Mouse (Mus musculus): ENCODE results near the gene Ajap1. TPM values are rescaled to one million over a fixed set of nuclear protein-coding genes. Genes with fewer than 3 reads are reported as not detected.

The Ajap1 gene
- polyA plus RNA-seq, 1 experiment, result not detected

DNA sequence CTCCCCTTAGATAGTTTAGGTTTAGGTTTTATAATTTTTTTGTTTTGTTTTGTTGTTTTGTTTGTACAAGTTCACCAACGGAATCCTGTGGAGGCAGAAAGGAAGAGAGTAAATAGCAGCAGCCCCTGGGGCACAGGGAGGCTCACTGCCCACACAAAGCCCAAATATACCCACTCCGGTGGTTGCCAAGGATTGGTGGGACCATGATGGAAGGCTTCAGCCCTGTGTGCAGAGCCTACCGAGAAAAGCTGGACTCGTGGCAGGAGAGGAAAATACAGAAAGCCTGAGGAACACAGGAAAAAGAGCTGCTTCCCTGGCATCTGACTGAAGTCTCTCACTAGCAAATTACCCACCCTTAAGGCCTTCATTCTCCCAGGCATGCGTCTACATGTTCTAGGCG, 108.4 kb downstream of the Ajap1 start:
- TF ChIP-seq CTCF (IDR thresholded peaks at IDR 0.05; ENCODE audit: low read depth, low read length) (no peak), POLR2A (IDR thresholded peaks at IDR 0.05; ENCODE audit: borderline replicate concordance, low read depth, low read length) (no peak)
- no peaks in the 10 kb centered on the region for H3K4me1 ChIP-seq (ENCODE audit: control insufficient read depth, insufficient read depth, low read length)

DNA sequence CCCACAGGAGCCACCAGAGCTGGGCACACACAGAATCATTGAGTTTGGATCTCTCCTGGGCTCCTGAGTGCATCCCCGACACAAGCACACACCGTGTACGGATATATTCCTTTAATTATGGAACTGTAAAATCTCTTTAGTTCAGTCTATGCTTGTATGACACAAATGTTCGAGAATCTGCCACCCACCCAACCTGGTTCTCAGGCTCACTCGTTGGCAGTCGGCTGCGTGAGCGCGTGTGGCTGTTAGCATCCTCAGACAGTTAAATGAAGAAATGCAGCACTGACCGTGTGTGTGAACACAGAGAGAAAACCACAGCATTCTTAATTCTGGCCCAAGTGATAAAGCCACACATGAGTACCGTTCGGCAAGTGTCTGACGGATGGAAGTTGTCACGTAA, 109.5 kb downstream of the Ajap1 start:
- no peak overlapping the region for H3K27ac ChIP-seq (ENCODE audit: insufficient read depth, low read depth, low read length)
- no peaks in the 10 kb centered on the region for H3K4me1 ChIP-seq (ENCODE audit: control insufficient read depth, insufficient read depth, low read length)
- TF ChIP-seq CTCF (IDR thresholded peaks at IDR 0.05; ENCODE audit: low read depth, low read length) (no peak), POLR2A (IDR thresholded peaks at IDR 0.05; ENCODE audit: borderline replicate concordance, low read depth, low read length) (no peak)
- no peak overlapping the region for H3K4me3 ChIP-seq (ENCODE audit: insufficient read depth, low read length)

More for the DNA sequence above, 108.4 kb downstream of the Ajap1 start:
- Histone ChIP-seq H3K27ac (ENCODE audit: insufficient read depth, low read depth, low read length) (no peak overlapping the region), H3K4me3 (ENCODE audit: insufficient read depth, low read length) (no peak overlapping the region)

DNA sequence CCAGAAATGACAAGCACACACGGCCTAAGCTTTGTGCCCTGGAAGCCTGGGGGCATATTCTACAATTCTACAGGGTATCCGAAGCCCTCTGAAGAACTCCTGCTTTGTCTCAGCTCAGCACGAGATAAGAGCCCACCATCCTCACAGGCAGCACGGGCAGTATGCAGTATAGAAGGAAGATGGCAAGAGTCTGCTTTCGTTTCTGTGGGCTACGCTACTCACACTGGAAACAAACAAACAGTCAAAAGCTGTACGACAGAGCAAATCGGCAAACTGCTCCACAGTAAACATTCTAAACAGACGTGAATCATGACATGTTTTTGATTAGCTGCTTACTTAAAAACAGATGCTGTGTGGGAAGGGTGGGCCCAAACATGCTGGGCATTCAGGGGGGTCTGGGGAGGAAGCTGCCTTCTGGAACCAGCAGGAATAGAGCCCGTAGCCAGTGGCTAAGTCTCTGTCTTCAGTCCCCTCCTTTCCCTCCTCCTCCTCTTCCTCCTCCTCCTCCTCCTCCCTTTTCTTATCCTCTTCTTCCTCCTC, 113.9 kb downstream of the Ajap1 start:
- TF ChIP-seq CTCF (IDR thresholded peaks at IDR 0.05; ENCODE audit: low read depth, low read length) (no peak), POLR2A (IDR thresholded peaks at IDR 0.05; ENCODE audit: borderline replicate concordance, low read depth, low read length) (no peak)
- Histone ChIP-seq H3K4me1 (ENCODE audit: control insufficient read depth, insufficient read depth, low read length) (no peaks in the 10 kb centered on the region), H3K4me3 (ENCODE audit: insufficient read depth, low read length) (no peak overlapping the region), H3K27ac (ENCODE audit: insufficient read depth, low read depth, low read length) (no peak overlapping the region)

DNA sequence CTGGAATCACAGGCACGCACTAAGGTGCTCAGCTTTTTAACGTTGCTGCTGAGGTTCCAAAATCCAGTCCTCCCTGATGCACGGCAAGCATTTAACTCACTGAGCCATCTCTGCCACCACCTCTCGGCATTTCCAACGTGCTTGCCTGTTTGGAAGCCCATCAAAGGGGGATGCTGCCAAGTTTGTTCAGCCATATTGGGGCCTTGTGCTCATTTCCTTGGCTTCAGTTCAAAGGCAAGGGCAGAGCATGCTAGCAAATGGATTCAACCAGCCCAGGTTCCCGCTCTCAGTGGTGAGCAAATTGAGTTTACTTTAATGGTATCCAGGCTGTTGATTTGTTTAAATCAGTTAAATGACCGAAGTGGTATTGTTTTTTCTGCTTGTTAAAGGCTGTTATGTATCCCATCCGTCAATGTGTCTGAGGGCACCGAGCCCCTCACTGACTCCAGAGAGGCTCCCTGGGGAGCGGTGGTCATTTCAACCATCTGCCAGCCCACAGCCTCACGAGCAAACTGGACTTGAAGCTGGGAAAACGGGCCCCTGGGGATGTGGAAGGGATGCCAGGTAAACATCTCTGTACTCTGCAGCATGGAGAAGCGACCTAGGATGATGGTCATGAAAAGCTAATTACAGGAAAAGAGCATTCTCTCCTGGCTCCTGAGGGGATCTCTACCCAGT, 121.6 kb downstream of the Ajap1 start:
- H3K4me1 ChIP-seq (ENCODE audit: control insufficient read depth, insufficient read depth, low read length), result no peaks in the 10 kb centered on the region
- no peak for TF ChIP-seq CTCF (IDR thresholded peaks at IDR 0.05; ENCODE audit: low read depth, low read length)

DNA sequence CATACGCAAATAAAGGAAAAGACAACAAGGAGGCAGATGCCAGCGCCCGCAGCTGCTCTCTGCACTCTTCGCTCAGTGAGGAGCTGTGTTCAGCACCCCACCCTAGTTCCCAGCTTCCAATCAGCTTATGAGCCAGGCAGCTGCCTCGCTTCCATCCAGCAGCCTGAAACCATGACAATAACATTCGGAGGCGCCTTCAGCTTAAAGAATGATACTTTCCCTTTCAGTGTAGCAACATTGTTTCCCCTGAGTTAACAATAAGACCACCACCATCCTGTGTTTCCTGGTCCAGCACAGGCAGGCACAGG, 124.4 kb downstream of the Ajap1 start:
- Histone ChIP-seq H3K27ac (ENCODE audit: insufficient read depth, low read depth, low read length) (no peak overlapping the region), H3K4me1 (ENCODE audit: control insufficient read depth, insufficient read depth, low read length) (no peaks in the 10 kb centered on the region), H3K4me3 (ENCODE audit: insufficient read depth, low read length) (no peak overlapping the region)
- no peak for TF ChIP-seq POLR2A (IDR thresholded peaks at IDR 0.05; ENCODE audit: borderline replicate concordance, low read depth, low read length)
- TF ChIP-seq CTCF (IDR thresholded peaks at IDR 0.05; ENCODE audit: low read depth, low read length), result no peak

More for the DNA sequence above, 121.6 kb downstream of the Ajap1 start:
- Histone ChIP-seq H3K4me3 (ENCODE audit: insufficient read depth, low read length) (no peak overlapping the region), H3K27ac (ENCODE audit: insufficient read depth, low read depth, low read length) (no peak overlapping the region)

DNA sequence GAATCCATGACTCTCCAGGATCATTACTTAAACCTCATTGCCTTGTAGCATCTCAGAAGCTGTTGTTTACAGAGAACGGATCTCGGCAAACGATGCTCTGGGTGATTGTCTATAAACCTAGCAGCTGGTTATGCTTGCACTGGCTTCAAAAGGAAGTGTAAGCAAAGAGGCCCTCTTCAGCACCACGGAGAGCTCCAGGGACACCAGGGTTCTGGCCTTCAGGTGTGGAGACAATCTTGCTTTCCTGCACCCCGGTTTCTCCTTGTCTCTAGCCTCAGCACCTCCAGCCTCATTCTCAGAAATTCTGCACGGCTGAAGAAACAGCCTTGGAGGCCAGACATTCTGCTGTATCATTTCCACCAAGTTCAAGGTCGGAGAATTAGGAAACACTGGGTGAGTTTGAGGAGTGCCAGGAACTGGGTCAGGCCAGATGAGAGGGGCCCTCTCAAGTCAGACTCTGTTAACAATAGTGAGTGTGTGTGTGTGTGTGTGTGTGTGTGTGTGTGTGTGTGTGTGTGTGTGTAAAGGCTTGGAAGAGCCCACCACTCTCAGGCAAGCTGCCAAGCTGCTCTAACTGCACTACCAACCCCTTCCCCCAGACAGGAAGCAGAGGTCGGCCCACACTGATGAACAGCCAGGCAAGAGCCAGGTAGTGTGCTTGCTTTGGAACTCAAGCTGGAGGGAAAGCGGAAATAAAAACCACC, 124.9 kb downstream of the Ajap1 start:
- H3K4me1 ChIP-seq (ENCODE audit: control insufficient read depth, insufficient read depth, low read length), result no peaks in the 10 kb centered on the region
- no peak overlapping the region for H3K4me3 ChIP-seq (ENCODE audit: insufficient read depth, low read length)
- no peak overlapping the region for H3K27ac ChIP-seq (ENCODE audit: insufficient read depth, low read depth, low read length)
- no peak for TF ChIP-seq CTCF (IDR thresholded peaks at IDR 0.05; ENCODE audit: low read depth, low read length)
- no peak for TF ChIP-seq POLR2A (IDR thresholded peaks at IDR 0.05; ENCODE audit: borderline replicate concordance, low read depth, low read length)

DNA sequence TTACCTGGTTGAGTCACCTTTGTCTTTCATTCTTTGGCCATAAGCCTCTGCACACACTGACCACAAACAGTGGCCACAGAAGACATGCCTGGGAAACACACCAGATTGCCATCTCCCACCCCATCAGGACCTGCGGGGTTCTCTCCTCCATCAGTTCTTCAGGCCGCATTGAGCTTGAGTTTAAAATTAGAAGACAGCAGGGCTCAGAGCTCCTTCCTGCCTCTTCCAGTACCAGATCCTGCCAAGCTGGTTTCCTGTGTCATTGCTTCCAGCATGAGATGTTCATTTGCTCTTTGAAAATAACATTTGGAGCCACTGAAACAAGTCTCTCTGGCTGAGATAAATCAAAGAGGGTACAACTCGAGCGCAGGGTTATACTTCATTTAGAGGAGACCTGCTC, 126.4 kb downstream of the Ajap1 start:
- TF ChIP-seq CTCF (IDR thresholded peaks at IDR 0.05; ENCODE audit: low read depth, low read length) (no peak), POLR2A (IDR thresholded peaks at IDR 0.05; ENCODE audit: borderline replicate concordance, low read depth, low read length) (no peak)
- Histone ChIP-seq H3K27ac (ENCODE audit: insufficient read depth, low read depth, low read length) (no peak overlapping the region), H3K4me3 (ENCODE audit: insufficient read depth, low read length) (no peak overlapping the region), H3K4me1 (ENCODE audit: control insufficient read depth, insufficient read depth, low read length) (no peaks in the 10 kb centered on the region)

DNA sequence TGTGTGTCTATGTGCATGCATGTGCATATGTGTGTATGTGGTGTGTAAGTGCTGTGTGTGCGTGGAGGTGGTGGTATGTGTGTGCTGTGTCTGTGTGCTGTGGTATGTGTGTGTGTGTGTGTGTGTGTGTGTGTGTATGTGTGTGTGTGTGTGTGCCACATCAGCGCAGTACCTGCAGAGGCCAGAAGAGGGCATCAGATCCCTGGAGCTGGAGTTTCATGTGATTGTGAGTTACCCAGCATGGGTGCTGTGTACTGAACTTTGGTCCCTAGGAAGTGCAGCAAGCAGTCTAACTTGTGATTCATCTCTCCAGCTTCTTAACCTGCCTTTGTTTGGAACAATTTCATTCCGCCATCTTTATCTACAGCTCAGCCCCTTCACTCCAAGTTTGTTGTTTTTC, 137.6 kb downstream of the Ajap1 start:
- Histone ChIP-seq H3K4me3 (ENCODE audit: insufficient read depth, low read length) (no peak overlapping the region), H3K27ac (ENCODE audit: insufficient read depth, low read depth, low read length) (no peak overlapping the region), H3K4me1 (ENCODE audit: control insufficient read depth, insufficient read depth, low read length) (no peaks in the 10 kb centered on the region)
- TF ChIP-seq POLR2A (IDR thresholded peaks at IDR 0.05; ENCODE audit: borderline replicate concordance, low read depth, low read length) (no peak), CTCF (IDR thresholded peaks at IDR 0.05; ENCODE audit: low read depth, low read length) (no peak)

DNA sequence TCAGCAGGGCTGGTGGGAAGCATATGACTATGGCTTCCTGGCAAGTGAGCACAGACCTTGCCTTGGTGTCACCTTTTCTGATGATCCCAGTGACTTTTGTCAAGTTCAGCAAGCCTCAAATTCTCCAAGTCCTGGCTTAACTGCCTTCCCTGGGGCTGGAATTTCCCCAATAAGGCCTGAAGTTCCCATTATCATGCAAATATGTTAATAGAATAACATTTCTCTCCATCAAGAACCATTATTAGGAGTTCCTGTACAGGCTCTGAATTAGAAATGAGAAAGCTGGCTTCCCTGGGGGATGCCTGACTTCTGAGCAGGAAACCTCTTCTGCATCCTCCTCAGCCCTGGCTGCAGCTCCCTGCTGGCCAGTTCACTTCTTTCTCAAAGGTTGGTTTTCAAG, 141.7 kb downstream of the Ajap1 start:
- Histone ChIP-seq H3K27ac (ENCODE audit: insufficient read depth, low read depth, low read length) (no peak overlapping the region), H3K4me1 (ENCODE audit: control insufficient read depth, insufficient read depth, low read length) (no peaks in the 10 kb centered on the region), H3K4me3 (ENCODE audit: insufficient read depth, low read length) (no peak overlapping the region)
- no peak for TF ChIP-seq POLR2A (IDR thresholded peaks at IDR 0.05; ENCODE audit: borderline replicate concordance, low read depth, low read length)
- no peak for TF ChIP-seq CTCF (IDR thresholded peaks at IDR 0.05; ENCODE audit: low read depth, low read length)

DNA sequence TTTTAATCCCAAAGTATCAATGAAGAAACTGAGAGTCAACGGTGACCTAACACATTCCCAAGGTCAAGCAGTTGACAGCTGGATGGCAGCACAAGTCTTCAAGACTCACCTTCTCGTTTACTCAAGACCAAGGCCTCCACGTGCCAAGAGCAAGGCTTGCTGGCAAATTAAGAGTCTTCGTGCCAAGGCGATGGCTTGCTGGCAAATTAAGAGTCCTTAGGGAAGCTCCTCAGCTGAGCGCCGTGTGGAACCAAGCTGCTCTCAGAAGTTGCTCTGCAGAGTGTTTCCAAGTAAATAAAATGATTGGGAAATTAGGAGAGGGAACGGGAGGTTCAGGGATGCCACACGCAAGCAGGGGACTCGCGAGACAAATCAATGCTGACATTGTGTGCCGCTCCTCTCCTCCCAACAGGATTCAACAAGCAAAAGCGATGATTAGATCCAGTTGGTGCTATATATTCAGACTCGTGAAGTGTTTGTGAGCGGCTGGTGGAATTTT, 147.3 kb downstream of the Ajap1 start:
- Histone ChIP-seq H3K4me1 (ENCODE audit: control insufficient read depth, insufficient read depth, low read length) (no peaks in the 10 kb centered on the region), H3K4me3 (ENCODE audit: insufficient read depth, low read length) (no peak overlapping the region), H3K27ac (ENCODE audit: insufficient read depth, low read depth, low read length) (no peak overlapping the region)
- no peak for TF ChIP-seq POLR2A (IDR thresholded peaks at IDR 0.05; ENCODE audit: borderline replicate concordance, low read depth, low read length)
- TF ChIP-seq CTCF (IDR thresholded peaks at IDR 0.05; ENCODE audit: low read depth, low read length), result no peak

Measured in bone marrow macrophage, adult 2 months (primary cell).